Mouse (Mus musculus): Measurements from ENCODE around the gene Asgr1.

DNA sequence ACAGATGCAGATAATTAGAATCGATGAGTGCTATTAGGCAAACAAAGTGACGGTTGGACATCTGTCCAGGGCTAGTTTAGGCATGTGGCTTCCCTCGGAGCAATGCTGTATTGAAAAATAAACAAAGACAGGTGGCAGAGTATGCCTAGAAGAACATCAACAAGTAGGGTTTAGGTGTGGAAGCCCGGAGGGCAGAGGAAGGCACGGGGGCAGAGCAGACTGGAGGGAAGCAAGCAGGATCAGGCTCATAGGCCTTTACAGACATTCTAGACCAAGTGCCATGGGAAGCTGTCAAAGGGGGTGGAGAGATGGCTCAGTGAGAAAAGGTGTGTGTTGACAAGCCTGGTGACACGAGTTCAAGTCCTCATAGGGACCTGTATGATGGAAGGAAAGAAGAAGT is 4.5 kb upstream of the Asgr1 start:
- no peak for TF ChIP-seq CTCF (conservative IDR thresholded peaks at IDR 0.05; ENCODE audit: low read length)
- no peak for TF ChIP-seq POU5F1 (IDR thresholded peaks at IDR 0.05; ENCODE audit: borderline replicate concordance, low read length)
- no peak for TF ChIP-seq NANOG (IDR thresholded peaks at IDR 0.05; ENCODE audit: borderline replicate concordance, low read length)
